Mouse (Mus musculus) liver, embryonic 14.5 days (tissue): ENCODE measurements around the gene Clic6.
"Not testable (repeated sequence)": the region's sequence is repeated elsewhere in the genome, so short reads cannot be mapped to it uniquely, and the experiment has no call there.

Source experiments
- CTCF ChIP-seq: IDR thresholded peaks from 2 replicates; pipeline ENCODE4 v1.5.1; 2016; ENCODE audit warnings: antibody characterized with exemption, low read depth, control low read depth
- EP300 ChIP-seq: IDR thresholded peaks from 2 replicates; pipeline ENCODE4 v1.6.1; 2016; ENCODE audit warnings: antibody characterized with exemption, low read depth

DNA sequence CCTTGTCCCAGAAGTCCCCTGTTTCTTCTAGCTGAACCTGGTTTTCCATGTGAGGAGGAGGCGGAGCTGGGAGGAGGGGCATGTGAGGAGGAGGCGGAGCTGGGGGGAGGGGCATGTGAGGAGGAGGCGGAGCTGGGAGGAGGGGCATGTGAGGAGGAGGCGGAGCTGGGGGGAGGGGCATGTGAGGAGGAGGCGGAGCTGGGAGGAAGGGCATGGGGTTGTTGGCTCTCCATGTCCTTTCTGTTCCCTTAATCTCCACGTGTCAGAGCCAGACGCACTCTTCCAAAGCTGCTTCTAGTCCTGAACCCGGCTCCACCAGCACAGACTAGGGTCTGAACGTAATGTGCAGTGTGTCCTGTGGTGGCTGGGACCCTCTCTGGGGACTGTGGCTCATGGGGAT is 29.4 kb downstream of the Clic6 start:
- not testable (repeated sequence) for TF ChIP-seq EP300, CTCF
